Mouse (Mus musculus) cerebellum, postnatal 10 days (tissue): ENCODE data around the gene C4bp.
A peak's percentile ranks its signal among the peaks of the same experiment; 100 is the strongest.
"Not testable (repeated sequence)": the region's sequence is repeated elsewhere in the genome, so short reads cannot be mapped to it uniquely, and the experiment has no call there.

Experiments used
- DNase-seq, 2 experiments: peaks; one replicate each; pipeline ENCODE4 v3.0.0; 2021; ENCODE audit warnings: mixed read lengths in 2 of 2

Gene C4bp

GRCm38 (mm10) chr1:130661454-130661853 lies at the start of gene C4bp:
Gene C4bp, minus strand, starts transcription at chr1:130661632.
- no peak for DNase-seq

- no peak for DNase-seq
Observed at GRCm38 (mm10) chr1:130710283-130711080, 49.0 kb upstream of the C4bp start.

GRCm38 (mm10) chr1:130703613-130704012 lies 42.2 kb upstream of the C4bp start:
- DNase-seq = no peak

DNA sequence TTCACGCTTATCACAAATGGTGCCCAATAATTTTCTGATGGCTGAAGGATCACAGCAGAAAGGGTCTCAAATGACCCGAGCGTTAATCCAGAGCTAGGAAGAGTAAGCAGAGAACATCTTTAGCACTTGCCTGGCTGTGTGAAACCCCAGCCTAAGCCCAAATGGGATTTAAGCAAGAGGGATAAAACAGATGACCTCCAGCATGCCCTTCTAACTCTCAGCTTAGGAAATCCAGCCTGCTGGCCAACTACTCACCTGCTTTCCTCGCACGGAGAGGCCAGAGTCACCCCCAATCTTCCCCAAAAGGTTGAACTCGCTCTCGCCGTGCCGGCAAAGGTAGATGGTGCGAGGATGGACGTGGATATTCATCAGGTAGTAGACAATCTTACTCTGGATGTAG lies 40.5 kb upstream of the C4bp start:
- DNase-seq = no peak

DNA sequence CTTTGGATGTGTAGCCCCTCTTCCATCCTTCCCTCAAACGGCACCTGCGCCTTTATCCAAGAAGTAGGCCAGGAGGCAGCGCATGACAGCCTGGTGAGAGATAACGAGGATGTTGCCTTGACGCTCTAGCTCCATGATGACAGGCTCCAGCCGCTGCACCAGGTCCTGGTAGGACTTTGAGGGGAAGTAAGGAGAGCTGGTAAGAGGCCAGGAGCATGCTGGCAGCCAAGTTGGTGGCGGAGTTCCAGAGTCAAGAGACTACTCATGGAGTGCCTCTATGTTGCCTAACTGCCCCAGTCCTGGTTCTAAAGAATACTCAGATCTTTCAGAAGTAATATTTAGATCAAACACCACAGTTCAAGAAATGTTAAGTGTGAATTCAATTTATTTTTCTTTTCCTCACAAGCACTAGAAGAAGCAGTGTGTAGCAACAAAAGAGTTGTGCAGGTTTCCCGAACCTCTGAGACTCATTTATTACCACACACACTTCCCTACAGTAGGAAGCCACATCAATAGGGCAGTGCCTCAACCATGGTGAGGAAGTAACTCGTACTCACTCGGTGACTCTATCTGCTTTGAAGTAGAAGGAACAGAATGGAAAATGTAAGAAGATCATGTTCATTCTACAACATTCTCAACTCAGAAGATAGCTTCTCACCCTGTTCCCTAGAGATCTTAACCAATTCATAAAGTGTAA lies 38.7 kb upstream of the C4bp start:
- peak; percentile 77 to 80 for DNase-seq

DNA sequence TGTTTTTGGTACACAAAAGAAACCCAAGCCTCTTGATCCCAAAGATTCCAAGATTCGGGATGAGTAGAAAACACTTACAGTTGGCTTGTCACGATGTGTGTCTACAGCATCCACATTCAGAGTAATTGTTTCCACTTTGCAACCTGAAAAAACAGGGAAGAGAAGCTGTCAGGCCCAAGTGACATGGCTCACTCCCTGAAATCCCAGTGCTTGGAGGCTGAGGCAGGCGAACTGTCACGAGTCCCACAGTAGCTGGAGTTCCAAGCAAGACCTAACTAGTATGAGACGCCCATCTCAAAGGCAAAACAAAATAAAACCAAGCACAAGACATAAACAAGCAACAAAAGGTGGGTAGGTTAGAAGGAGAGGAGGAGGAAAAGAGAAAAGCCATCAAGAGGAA lies 37.2 kb upstream of the C4bp start:
- no peak for DNase-seq

GRCm38 (mm10) chr1:130683905-130684304 lies 22.5 kb upstream of the C4bp start:
- no peak for DNase-seq

GRCm38 (mm10) chr1:130681656-130682413 lies 20.4 kb upstream of the C4bp start:
- no peak for DNase-seq

DNA sequence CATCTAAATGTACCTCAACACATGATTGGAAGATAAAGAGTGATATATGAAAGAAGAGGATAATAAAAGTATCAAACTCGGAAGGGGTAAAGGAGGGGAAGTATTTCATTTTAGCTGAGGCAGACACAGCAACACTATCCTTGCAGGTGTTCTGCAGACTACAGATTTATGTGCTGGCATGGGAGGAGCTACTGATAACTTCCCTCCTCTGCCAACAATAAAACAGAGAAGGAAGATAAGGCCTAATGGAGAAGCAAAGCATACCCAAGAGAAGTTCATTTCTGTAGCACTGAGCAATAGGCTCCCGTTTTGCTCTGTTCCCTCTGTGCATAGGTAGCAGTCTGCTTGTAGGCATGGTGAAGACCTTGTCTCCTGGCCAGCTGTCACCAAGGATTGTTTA lies 19.6 kb upstream of the C4bp start:
- DNase-seq = no peak

GRCm38 (mm10) chr1:130678551-130678950 lies 17.1 kb upstream of the C4bp start:
- DNase-seq = no peak

- not testable (repeated sequence) for DNase-seq
Observed at GRCm38 (mm10) chr1:130663576-130663975, 2.1 kb upstream of the C4bp start.

DNA sequence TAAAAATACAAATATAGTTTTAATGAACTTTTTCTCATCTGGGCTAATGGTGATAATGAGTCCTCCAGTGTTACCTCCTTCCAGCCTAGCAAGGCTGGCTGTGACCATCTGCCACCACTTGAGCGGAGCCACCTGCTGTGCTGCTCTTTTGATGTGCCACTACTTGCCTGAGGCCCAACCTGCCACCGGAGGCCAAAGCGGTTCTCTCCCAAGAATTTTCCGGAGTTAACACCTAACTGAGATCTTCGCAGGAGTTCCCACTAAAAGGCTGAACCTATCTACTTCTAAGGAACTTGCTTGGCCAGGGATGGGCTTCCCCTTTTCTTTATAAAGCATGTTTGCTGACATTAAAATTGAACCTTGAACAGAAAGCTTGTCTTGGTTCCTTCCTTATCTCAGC lies 1.8 kb downstream of the C4bp start:
- peak in 1 of 2 experiments; percentile 6 for DNase-seq

GRCm38 (mm10) chr1:130644103-130644502 lies 17.3 kb downstream of the C4bp start:
- DNase-seq = peak in 1 of 2 experiments; percentile 1

DNA sequence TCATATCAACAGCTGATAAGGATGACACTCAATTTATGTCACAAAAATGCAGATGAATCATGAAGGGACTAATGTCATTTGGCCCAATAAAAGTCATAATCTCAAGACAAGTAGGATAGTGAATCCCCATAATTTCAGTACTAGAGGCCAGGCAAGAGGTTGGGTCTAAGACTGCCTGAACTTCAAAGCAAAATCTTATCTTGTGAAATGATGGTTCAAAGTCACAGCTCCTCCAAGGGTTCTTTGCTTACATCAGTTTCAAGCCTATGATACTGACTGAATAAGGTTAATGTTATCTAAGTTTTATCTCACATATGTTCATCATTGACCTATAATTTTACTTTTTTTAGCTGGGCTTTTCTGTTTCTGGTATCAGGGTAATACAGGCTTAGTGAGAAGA lies 20.5 kb downstream of the C4bp start:
- DNase-seq = no peak

DNA sequence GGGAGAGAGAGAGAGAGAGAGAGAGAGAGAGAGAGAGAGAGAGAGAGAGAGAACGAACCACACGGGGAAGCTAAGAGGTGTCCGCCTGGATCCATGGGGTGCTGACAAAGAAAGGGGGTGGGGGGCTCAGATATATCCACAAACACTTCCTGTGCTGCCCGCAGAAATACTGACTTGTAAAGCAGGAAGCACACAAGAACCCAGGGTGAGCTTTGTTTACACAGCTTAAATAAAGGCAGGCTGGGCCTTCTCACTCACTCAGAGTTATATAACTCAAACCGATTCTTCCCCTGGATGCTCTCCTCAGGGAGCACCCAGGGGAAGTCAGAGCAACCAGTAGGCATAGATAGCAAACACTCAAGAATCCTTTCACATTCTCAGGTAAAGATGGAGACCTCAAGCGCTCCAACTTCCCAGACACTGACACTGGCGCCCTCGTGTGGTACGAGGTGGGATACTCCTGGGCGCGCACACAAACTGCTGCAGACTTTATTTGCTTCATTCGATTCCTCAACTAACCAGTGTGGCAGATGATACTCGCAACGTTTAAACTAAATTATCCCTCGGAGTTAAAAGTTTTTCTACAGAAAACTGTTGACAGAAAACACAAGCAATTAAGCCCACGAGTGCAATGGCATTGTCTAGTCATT lies 27.5 kb downstream of the C4bp start:
- peak; percentile 85 to 87 for DNase-seq

- DNase-seq = no peak
Observed at GRCm38 (mm10) chr1:130633316-130633715, 28.1 kb downstream of the C4bp start.

- DNase-seq = no peak
Observed at GRCm38 (mm10) chr1:130629521-130629920, 31.9 kb downstream of the C4bp start, which contains the start of gene Zp3r. Gene Zp3r, minus strand, starts transcription at chr1:130629621.

DNA sequence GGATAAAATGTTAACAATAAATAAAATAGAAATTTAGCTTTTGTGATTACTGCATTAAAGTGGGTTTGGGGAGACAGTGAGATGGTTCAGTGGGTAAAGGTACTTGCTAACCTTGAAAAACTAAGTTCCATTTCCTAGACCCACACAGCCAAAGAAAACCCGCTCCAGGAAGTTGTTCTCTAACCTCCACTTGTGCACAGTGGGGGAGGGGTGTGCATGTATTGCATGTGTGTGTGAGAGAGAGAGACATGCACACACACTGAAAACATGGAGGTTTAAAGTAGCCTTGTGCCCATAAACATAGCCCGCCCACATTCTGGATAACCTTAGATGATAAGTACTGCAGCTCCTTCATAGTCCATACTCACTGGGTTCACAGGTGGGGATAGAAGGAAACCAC lies 65.1 kb downstream of the C4bp start:
- no peak for DNase-seq

GRCm38 (mm10) chr1:130588659-130589058 lies 72.8 kb downstream of the C4bp start:
- peak; percentile 2 to 5 for DNase-seq
